Mouse (Mus musculus) CD4-positive, CD25-positive, alpha-beta regulatory T cell (primary cell): ENCODE measurements around the gene Timp1. TPM values are rescaled to one million over a fixed set of nuclear protein-coding genes. Genes with fewer than 3 reads are reported as not detected.

Source experiments
- polyA plus RNA-seq: library from polyadenylated mRNA; unstranded; fragments of 100-300 nt; shearing (Covaris generic); gene quantifications from one replicate; pipeline ENCODE4 v1.2.1, GENCODE M21; 2017

Gene Timp1
- polyA plus RNA-seq = not detected

DNA sequence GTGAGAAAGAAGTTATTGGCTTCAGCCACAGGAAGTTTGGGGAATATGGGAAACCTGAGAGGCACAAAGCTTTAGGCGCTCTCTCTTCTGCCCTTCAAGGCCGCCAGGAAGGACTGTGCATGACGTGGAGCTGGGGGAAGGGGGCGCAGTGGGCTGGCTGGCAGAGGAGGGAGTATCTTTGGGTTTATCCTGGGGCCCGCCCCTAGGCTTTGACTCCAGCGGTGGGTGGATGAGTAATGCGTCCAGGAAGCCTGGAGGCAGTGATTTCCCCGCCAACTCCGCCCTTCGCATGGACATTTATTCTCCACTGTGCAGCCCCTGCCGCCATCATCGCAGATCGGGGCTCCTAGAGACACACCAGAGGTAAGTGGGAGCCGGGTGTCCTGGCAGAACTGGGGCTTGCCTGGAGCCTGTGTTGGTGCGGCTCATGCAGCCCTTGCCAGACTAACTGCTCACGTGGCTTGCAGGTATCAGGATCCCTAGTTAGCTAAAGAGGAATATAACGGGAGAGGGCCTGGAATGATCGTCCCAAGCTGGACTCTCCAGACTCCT lies at the start of gene Timp1:
Timp1 (plus strand) TSS at position 205 of the 552 bp plus-strand sequence.

GRCm38 (mm10) chrX:20920844-20921364 lies 50.9 kb downstream of the Timp1 start, which contains the start of gene Syn1:
TSS of gene Syn1 (minus strand) at chrX:20921004.

Other genes starting within 250 kb of the Timp1 start
- 238 TPM for gene Uba1, start 211.8 kb upstream of the Timp1 start, polyA plus RNA-seq
- 85.5 TPM for gene Cdk16, start 182.2 kb upstream of the Timp1 start, polyA plus RNA-seq
- gene Usp11, start 166.3 kb upstream of the Timp1 start, polyA plus RNA-seq = 17.7 TPM
- gene Araf, start 72.4 kb upstream of the Timp1 start, polyA plus RNA-seq = 171 TPM
- 0.05 TPM for gene Syn1, start 50.8 kb downstream of the Timp1 start, polyA plus RNA-seq
- gene Cfp, start 61.4 kb downstream of the Timp1 start, polyA plus RNA-seq = 5.4 TPM
- gene Elk1, start 80.4 kb downstream of the Timp1 start, polyA plus RNA-seq = 10.2 TPM
- gene Uxt, start 91.9 kb downstream of the Timp1 start, polyA plus RNA-seq = 41.4 TPM
- gene Zfp182, start 192.2 kb downstream of the Timp1 start, polyA plus RNA-seq = 14.0 TPM
- not detected for gene Spaca5, start 198.2 kb downstream of the Timp1 start, polyA plus RNA-seq
- gene Zfp300, start 219.4 kb downstream of the Timp1 start, polyA plus RNA-seq = 1.7 TPM
- gene Ssxa1, start 245.7 kb downstream of the Timp1 start, polyA plus RNA-seq = not detected